Mouse (Mus musculus) gastrocnemius, adult 2 months (tissue): Measurements from ENCODE around the gene Galnt3. TPM values are rescaled to one million over a fixed set of nuclear protein-coding genes. Genes with fewer than 3 reads are reported as not detected.

Experiments used
- DNase-seq: peaks from one replicate; pipeline ENCODE4 v3.0.0; 2022
- H3K27ac ChIP-seq: fragments of 200-600 bp; 2 replicates; pipeline ENCODE4 v1.8.1; 2022; ENCODE audit warnings: mild to moderate bottlenecking
- H3K4me3 ChIP-seq: fragments of 200-600 bp; 2 replicates; pipeline ENCODE4 v1.8.1; 2022; ENCODE audit warnings: mild to moderate bottlenecking, moderate library complexity
- CTCF ChIP-seq: fragments of 200-600 bp; IDR thresholded peaks from 2 replicates; pipeline ENCODE4 v1.8.1; 2022; ENCODE audit warnings: antibody characterized with exemption, mild to moderate bottlenecking, moderate library complexity
- intact Hi-C: fragments of 180-260 bp; cut with DNase I; formaldehyde crosslinking; loops from one replicate; pipeline ENCODE4 v1.15.1; 2025
- total RNA-seq, 2 experiments: library from RNA; stranded (reverse); gene quantifications; 2 replicates each; pipeline ENCODE4 v1.2.3; 2021

Gene Galnt3
- total RNA-seq, 2 experiments from 2014 or later, result 0.10 TPM; not detected in 1

GRCm38 (mm10) chr2:66142268-66142667 lies 17.5 kb upstream of the Galnt3 start:
- intact Hi-C loops, result no loop called here
- no peak for TF ChIP-seq CTCF
- Histone ChIP-seq H3K4me3 (no peak overlapping the region), H3K27ac (no peak overlapping the region)
- DNase-seq, result no peak

- DNase-seq, result no peak
- intact Hi-C loops, result no loop called here
- TF ChIP-seq CTCF, result no peak
- Histone ChIP-seq H3K4me3 (no peak overlapping the region), H3K27ac (no peak overlapping the region)
Measured at GRCm38 (mm10) chr2:66140246-66140645, 15.5 kb upstream of the Galnt3 start.

GRCm38 (mm10) chr2:66131862-66132544 lies 7.2 kb upstream of the Galnt3 start:
- no peak for TF ChIP-seq CTCF
- DNase-seq, result no peak
- intact Hi-C loops, result no loop called here

GRCm38 (mm10) chr2:66128941-66129340 lies 4.1 kb upstream of the Galnt3 start:
- intact Hi-C loops, result no loop called here
- Histone ChIP-seq H3K27ac (no peak overlapping the region), H3K4me3 (no peak overlapping the region)
- TF ChIP-seq CTCF, result no peak
- no peak for DNase-seq

More at GRCm38 (mm10) chr2:66131862-66132544, 7.2 kb upstream of the Galnt3 start:
- Histone ChIP-seq H3K4me3 (no peak overlapping the region), H3K27ac (no peak overlapping the region)

- Histone ChIP-seq H3K27ac (no peak overlapping the region), H3K4me3 (no peak overlapping the region)
- intact Hi-C loops, result no loop called here
- TF ChIP-seq CTCF, result no peak
- DNase-seq, result no peak
Measured at GRCm38 (mm10) chr2:66127541-66127940, 2.7 kb upstream of the Galnt3 start.

GRCm38 (mm10) chr2:66126936-66127335 lies 2.1 kb upstream of the Galnt3 start:
- no peak for TF ChIP-seq CTCF
- intact Hi-C loops, result no loop called here
- H3K4me3 ChIP-seq, result no peak overlapping the region
- no peak for DNase-seq
- no peak overlapping the region for H3K27ac ChIP-seq

GRCm38 (mm10) chr2:66123756-66124589 lies 821 bp downstream of the Galnt3 start:
- TF ChIP-seq CTCF, result no peak
- DNase-seq, result peak; percentile 21
- Histone ChIP-seq H3K27ac (no peak overlapping the region), H3K4me3 (peak overlapping the region; percentile 78)
- intact Hi-C loops, result no loop called here

- intact Hi-C loops, result no loop called here
- peak; percentile 58 for DNase-seq
- Histone ChIP-seq H3K27ac (no peak overlapping the region), H3K4me3 (no peak overlapping the region)
- no peak for TF ChIP-seq CTCF
Measured at GRCm38 (mm10) chr2:66117686-66118085, 7.1 kb downstream of the Galnt3 start.

- intact Hi-C loops, result no loop called here
- DNase-seq, result peak; percentile 23
- Histone ChIP-seq H3K4me3 (no peak overlapping the region), H3K27ac (no peak overlapping the region)
- TF ChIP-seq CTCF, result no peak
Measured at GRCm38 (mm10) chr2:66107864-66108514, 16.8 kb downstream of the Galnt3 start.

- TF ChIP-seq CTCF, result no peak
- Histone ChIP-seq H3K4me3 (no peak overlapping the region), H3K27ac (no peak overlapping the region)
- intact Hi-C loops, result no loop called here
- DNase-seq, result no peak
Measured at GRCm38 (mm10) chr2:66103740-66104436, 20.9 kb downstream of the Galnt3 start.

GRCm38 (mm10) chr2:66101686-66102304 lies 23.0 kb downstream of the Galnt3 start:
- intact Hi-C loops, result no loop called here
- no peak for TF ChIP-seq CTCF
- Histone ChIP-seq H3K4me3 (no peak overlapping the region), H3K27ac (no peak overlapping the region)
- DNase-seq, result no peak
